Mouse (Mus musculus) stomach, embryonic 14.5 days (tissue): Measurements from ENCODE around the gene Npc2. TPM values are rescaled to one million over a fixed set of nuclear protein-coding genes. Genes with fewer than 3 reads are reported as not detected.

Experiments
- ATAC-seq: fragments of 200-750 bp; cut with Nextera tagmentation; 2 replicates; pipeline ENCODE4 v1.8.0; 2017; ENCODE audit warnings: low read depth, moderate TSS enrichment; ENCODE audit not compliant: insufficient number of reproducible peaks, insufficient read depth, low FRiP score
- H3K27ac ChIP-seq: fragments of 300-500 bp; sonication (generic); 2 replicates; pipeline ENCODE4 v1.5.1; 2014; ENCODE audit warnings: mild to moderate bottlenecking, low read length, moderate library complexity, mixed read lengths
- H3K27me3 ChIP-seq: fragments of 300-500 bp; sonication (generic); 2 replicates; pipeline ENCODE4 v1.6.1; 2014; ENCODE audit warnings: low read length, control low read depth, mixed read lengths; ENCODE audit not compliant: control insufficient read depth, insufficient read depth
- H3K36me3 ChIP-seq: fragments of 300-500 bp; sonication (generic); 2 replicates; pipeline ENCODE4 v1.6.1; 2014; ENCODE audit warnings: mild to moderate bottlenecking, control low read depth, low read length, moderate library complexity, mixed read lengths; ENCODE audit not compliant: control insufficient read depth, insufficient read depth
- H3K4me1 ChIP-seq: fragments of 300-500 bp; sonication (generic); 2 replicates; pipeline ENCODE4 v1.6.1; 2014; ENCODE audit warnings: low read length, control low read depth, mixed read lengths; ENCODE audit not compliant: control insufficient read depth, insufficient read depth
- H3K4me2 ChIP-seq: fragments of 300-500 bp; sonication (generic); replicated peaks from 2 replicates; pipeline ENCODE4 v1.6.1; 2014; ENCODE audit warnings: low read depth, low read length, control low read depth
- H3K4me3 ChIP-seq: fragments of 300-500 bp; sonication (generic); 2 replicates; pipeline ENCODE4 v1.5.1; 2014; ENCODE audit warnings: low read depth, low read length, control low read depth
- H3K9ac ChIP-seq: fragments of 300-500 bp; sonication (generic); replicated peaks from 2 replicates; pipeline ENCODE4 v1.6.1; 2014; ENCODE audit warnings: low read depth, mild to moderate bottlenecking, control low read depth, low read length, moderate library complexity, mixed read lengths
- H3K9me3 ChIP-seq: fragments of 300-500 bp; sonication (generic); 2 replicates; pipeline ENCODE4 v1.6.1; 2016; ENCODE audit warnings: low read depth, low read length, control low read depth; ENCODE audit not compliant: control insufficient read depth
- WGBS: fragments of 180-500 bp; shearing (Covaris S2); extraction: QIAGEN DNeasy Blood & Tissue Kit; methylation state at CpG from one replicate; pipeline ENCODE4 v1.1.7; 2014; 5-methylcytosine and 5-hydroxymethylcytosine counted together
- polyA plus RNA-seq: library from polyadenylated mRNA; unstranded; fragments of >200 nt; fragmentation: Nextera tagmentation; extraction: Ambion mirVana; gene quantifications from 2 replicates; pipeline ENCODE4 v1.2.1, GENCODE M21; 2014

Gene Npc2
- 66.2 and 66.6 TPM in 2 replicates for polyA plus RNA-seq

DNA sequence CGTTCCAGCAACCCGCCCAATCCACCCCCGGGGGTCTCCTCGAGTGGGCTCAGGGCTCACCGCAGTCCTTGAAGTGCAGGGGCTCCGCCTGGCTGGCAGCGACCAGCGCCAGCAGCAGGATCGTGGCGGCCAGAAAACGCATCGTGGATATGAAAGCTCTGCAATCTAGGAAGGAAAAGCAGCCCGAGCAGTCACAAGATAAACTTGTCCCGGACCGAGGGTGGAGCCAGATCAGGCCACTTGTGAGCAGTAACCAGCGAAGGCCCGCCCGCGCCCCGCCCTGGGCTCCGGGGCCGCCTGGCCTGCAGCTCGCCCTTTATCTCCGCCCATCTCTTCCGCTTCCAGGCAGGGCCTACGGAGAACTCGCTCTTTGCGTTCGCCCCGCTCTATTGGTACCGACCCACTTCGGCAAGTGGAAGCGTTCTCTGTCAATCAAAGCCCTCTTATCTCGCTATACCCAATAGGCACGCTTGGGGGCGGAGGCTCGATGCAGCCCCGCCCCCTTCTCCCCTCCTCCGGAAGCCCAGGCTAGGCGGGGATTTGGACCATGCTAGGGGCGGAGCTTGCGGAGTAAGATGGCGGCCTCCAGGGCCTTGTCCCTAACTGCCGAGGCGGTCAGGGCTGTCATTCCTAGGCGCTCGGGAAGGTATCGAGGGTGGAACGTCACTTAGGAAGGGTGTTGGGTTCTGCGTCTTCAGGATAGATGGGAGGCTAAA lies at the start of gene Npc2, which contains the start of gene Isca2:
TSS of gene Npc2 (minus strand) at position 427 of the 716 bp plus-strand sequence.
TSS of gene Isca2 (plus strand) at position 526 of the 716 bp plus-strand sequence.
- ATAC-seq, result peak; percentile 99
- WGBS, result under 1% methylated on average over 50 of the region's 50 CpGs
- peaks cover 17% of the 10 kb centered on the region; the same call in 1 of the 2 replicates for H3K4me1 ChIP-seq

DNA sequence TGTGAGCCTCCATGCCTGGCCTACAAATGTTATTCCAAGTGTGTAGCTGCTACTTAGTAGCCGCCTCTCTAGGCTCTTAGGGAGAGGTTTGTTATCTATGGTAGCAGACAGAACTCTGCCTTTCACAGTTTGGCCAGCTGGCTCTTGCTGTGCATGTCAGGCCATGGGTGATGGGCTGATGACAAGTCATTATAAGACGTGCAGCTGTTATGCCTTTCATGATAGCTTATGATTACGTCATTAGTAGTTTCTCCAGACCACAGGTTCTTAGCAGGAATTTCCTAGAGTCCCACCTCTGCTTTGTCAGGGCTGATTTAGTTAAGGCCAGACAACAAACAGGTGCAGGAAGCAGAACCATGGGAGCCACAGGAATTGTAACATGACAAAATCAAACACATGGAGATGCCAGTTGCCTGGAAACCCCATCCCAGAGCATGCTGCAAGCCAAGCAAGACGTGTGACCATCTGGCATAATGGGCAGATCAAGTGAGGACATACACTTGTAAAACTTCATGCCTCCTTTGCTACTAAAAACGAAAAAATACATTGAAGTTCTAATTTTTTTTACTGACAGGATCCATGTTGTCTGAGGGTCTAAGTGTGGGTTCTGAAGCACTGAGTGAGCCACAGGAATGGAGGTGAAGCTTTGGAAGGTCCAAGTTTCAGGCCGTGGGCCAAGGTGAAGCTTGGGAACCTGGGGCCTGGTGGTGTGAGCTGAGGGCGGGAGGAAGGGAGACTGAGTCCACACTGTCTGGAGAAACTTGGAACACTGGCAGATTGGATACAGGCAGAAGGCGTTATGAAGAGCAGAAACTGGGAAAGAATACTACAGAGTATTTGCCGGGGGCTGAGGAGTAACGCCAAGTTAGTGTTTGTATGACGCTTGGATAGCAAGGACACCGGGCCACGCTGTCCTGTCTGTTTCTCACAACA lies 46.5 kb upstream of the Npc2 start:
- H3K27ac ChIP-seq, result no peak overlapping the region
- H3K36me3 ChIP-seq, result no peaks in the 10 kb centered on the region
- ATAC-seq, result no peak
- H3K4me3 ChIP-seq, result no peak overlapping the region
- H3K4me2 ChIP-seq, result no peak overlapping the region
- no peak overlapping the region for H3K9ac ChIP-seq
- H3K4me1 ChIP-seq, result no peaks in the 10 kb centered on the region
- no peaks in the 10 kb centered on the region for H3K27me3 ChIP-seq
- no peaks in the 10 kb centered on the region for H3K9me3 ChIP-seq
- 82% methylated on average over 13 of the region's 13 CpGs for WGBS

More for the DNA sequence above, at the start of gene Npc2, which contains the start of gene Isca2:
- Histone ChIP-seq H3K9ac (peak within 1 kb of the TSS; percentile 81), H3K27me3 (no peaks in the 10 kb centered on the region), H3K4me3 (peak within 1 kb of the TSS; percentile 72), H3K4me2 (peak within 1 kb of the TSS; percentile 80), H3K27ac (peak within 1 kb of the TSS; percentile 96), H3K36me3 (no peaks in the 10 kb centered on the region), H3K9me3 (no peaks in the 10 kb centered on the region)

DNA sequence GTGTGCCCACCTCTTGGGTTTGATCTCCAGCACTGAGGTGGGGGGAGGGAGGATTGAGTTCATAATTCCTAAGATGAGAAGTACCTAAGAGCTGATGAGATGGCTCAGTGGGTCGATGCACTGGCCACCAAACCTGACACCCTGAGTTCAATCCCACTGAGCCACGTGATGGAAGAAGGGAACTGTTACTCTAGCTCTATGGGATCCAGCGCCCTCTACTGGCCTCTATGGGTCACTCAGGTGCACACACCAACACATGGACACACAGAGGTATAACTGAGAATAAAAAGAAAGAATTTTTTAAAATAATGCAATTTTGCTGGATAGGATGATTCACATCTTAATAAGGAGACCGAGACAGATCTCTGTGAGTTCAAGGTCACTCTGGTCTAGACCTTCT lies 45.5 kb upstream of the Npc2 start:
- H3K27me3 ChIP-seq, result no peaks in the 10 kb centered on the region
- no peak overlapping the region for H3K4me3 ChIP-seq
- H3K4me1 ChIP-seq, result no peaks in the 10 kb centered on the region
- no peak overlapping the region for H3K27ac ChIP-seq
- WGBS, result 64% methylated on average over 4 of the region's 4 CpGs
- ATAC-seq, result no peak
- H3K4me2 ChIP-seq, result no peak overlapping the region
- H3K9ac ChIP-seq, result no peak overlapping the region
- no peaks in the 10 kb centered on the region for H3K9me3 ChIP-seq
- H3K36me3 ChIP-seq, result no peaks in the 10 kb centered on the region

DNA sequence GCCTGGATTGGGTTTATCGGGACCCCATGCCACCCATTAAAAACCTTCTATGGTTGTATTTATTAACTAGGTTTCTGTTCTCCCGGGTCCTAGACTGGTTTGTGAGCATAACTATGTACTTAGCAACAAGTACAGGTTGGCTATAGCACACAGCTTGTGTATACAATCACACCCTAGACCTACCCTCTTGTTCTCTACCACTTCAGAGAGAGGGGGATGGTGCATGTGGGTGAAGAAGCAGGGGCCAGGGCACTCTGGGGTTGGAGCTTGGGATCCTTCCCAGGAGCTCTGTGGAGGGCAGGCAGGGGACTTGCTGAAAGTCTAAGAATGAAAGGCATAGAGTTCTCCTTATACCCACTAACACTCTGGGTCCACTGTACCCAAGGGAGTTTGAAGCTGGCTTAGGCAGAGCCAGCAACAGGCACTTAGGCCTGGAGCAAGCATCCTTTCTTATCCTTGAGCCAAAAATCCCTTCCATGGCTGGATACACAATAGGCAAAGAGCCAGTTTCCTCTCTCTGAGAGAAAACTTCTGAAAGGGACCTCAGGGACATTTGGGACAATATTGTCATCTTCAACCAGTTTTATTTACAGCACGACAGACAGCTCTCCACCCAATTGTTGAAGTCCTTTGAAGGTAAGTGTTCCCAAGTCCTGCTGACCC lies 41.8 kb upstream of the Npc2 start:
- no peaks in the 10 kb centered on the region for H3K4me1 ChIP-seq
- no peak overlapping the region for H3K4me2 ChIP-seq
- 62% methylated on average over 3 of the region's 3 CpGs for WGBS
- peak overlapping the region; percentile 21; the same call in 1 of the 2 replicates for H3K27ac ChIP-seq
- no peak overlapping the region for H3K4me3 ChIP-seq
- no peak overlapping the region for H3K9ac ChIP-seq
- H3K9me3 ChIP-seq, result no peaks in the 10 kb centered on the region
- no peaks in the 10 kb centered on the region for H3K27me3 ChIP-seq
- ATAC-seq, result peak; percentile 54; the same call in 1 of the 2 replicates
- H3K36me3 ChIP-seq, result no peaks in the 10 kb centered on the region

DNA sequence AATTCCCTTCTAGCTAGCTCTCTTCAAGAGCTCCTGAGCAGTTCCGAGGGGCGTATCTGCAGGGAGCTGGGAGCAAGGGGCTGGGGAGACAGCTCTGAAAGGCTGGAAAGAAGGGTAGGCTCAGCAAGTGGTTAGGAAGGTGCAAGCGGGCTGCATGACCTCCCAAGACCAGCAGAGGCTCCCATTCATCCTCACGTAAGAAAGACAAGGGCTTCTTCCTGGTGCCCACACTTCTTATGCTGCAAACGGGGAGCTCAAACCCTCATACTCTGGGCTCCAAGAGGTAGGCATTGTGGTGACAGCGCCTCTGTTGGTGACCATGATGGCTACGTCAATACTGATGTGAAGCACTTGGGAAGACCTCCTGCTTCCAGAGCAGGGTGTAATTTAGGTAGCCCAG lies 40.8 kb upstream of the Npc2 start:
- H3K27ac ChIP-seq, result no peak overlapping the region
- no peaks in the 10 kb centered on the region for H3K9me3 ChIP-seq
- no peak overlapping the region for H3K4me2 ChIP-seq
- no peak for ATAC-seq
- H3K36me3 ChIP-seq, result no peaks in the 10 kb centered on the region
- 44% methylated on average over 7 of the region's 7 CpGs for WGBS
- H3K27me3 ChIP-seq, result no peaks in the 10 kb centered on the region
- H3K9ac ChIP-seq, result no peak overlapping the region
- no peak overlapping the region for H3K4me3 ChIP-seq
- no peaks in the 10 kb centered on the region for H3K4me1 ChIP-seq

DNA sequence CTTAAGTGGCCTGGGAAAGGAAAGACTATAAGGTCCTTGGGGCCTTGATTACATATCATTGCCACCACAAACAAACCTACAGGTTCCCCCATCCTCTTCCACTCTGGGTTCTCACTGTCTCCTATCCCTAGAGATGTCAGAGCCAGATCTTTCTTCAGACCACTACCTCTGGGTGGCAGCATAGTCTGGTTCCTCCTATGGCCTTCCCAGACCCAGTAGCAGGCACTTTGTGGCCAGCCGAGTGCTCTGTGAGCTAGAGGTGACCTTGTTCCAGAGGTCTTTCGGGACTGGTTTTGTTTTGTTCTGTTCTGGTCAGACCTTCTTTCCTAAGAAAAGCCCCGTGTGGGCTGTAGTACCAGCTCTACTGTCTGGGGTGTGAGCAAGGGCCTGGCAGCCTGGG lies 39.1 kb upstream of the Npc2 start:
- H3K4me1 ChIP-seq, result no peaks in the 10 kb centered on the region

DNA sequence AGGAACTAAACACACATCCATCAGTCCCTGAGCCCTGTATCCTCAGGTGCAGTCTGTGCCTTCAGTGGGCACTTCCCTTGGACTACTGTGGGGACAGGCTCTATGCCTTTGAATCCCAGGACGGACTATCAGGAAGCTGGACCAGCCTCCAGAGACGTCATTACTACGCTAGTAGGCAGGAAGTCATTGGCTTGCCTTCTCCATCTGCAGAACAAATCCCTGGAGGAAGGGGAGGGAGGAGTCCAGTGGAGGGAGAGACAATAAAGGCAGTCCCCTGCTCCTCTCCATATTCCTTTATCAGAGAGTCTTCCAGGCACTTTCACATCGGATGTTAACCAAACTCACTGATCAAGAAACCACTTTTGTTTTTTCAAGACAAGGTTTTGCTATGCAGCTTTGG lies 38.6 kb upstream of the Npc2 start:
- ATAC-seq, result no peak

More for the DNA sequence above, 39.1 kb upstream of the Npc2 start:
- Histone ChIP-seq H3K9ac (no peak overlapping the region), H3K4me2 (no peak overlapping the region), H3K4me3 (no peak overlapping the region), H3K36me3 (no peaks in the 10 kb centered on the region), H3K27me3 (no peaks in the 10 kb centered on the region), H3K9me3 (no peaks in the 10 kb centered on the region), H3K27ac (no peak overlapping the region)
- no peak for ATAC-seq
- 51% methylated on average over 3 of the region's 3 CpGs for WGBS

DNA sequence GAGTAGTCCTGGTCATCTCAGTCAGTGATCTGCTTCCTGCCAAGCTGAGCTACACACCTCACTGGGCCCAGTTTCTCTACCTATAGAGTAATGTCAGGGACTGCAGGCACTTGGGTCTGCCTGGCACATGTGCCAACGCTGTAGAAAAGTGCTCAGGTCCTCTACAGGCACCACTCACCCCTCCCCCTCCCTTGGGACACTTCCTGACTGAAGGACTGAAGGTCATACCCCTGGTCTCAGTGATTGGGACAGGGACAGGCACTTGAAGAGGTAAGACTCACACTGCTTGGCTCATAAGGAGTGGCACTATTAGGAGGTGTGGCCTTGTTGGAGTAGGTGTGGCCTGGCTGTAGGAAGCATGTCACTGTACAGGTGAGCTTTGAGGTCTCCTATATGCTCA lies 37.9 kb upstream of the Npc2 start:
- Histone ChIP-seq H3K9me3 (no peaks in the 10 kb centered on the region), H3K27me3 (no peaks in the 10 kb centered on the region), H3K4me1 (no peaks in the 10 kb centered on the region), H3K36me3 (no peaks in the 10 kb centered on the region), H3K27ac (no peak overlapping the region), H3K9ac (no peak overlapping the region), H3K4me2 (no peak overlapping the region), H3K4me3 (no peak overlapping the region)
- peak; percentile 29; the same call in 1 of the 2 replicates for ATAC-seq
- WGBS, result 72% methylated on average over 1 of the region's 1 CpGs

More for the DNA sequence above, 38.6 kb upstream of the Npc2 start:
- Histone ChIP-seq H3K27me3 (no peaks in the 10 kb centered on the region), H3K36me3 (no peaks in the 10 kb centered on the region), H3K9me3 (no peaks in the 10 kb centered on the region), H3K4me3 (no peak overlapping the region), H3K9ac (no peak overlapping the region), H3K27ac (no peak overlapping the region), H3K4me1 (no peaks in the 10 kb centered on the region), H3K4me2 (no peak overlapping the region)
- 54% methylated on average over 4 of the region's 4 CpGs for WGBS
